ENCODE assay signal across 9 mouse cellular contexts in the genomic region with DNA sequence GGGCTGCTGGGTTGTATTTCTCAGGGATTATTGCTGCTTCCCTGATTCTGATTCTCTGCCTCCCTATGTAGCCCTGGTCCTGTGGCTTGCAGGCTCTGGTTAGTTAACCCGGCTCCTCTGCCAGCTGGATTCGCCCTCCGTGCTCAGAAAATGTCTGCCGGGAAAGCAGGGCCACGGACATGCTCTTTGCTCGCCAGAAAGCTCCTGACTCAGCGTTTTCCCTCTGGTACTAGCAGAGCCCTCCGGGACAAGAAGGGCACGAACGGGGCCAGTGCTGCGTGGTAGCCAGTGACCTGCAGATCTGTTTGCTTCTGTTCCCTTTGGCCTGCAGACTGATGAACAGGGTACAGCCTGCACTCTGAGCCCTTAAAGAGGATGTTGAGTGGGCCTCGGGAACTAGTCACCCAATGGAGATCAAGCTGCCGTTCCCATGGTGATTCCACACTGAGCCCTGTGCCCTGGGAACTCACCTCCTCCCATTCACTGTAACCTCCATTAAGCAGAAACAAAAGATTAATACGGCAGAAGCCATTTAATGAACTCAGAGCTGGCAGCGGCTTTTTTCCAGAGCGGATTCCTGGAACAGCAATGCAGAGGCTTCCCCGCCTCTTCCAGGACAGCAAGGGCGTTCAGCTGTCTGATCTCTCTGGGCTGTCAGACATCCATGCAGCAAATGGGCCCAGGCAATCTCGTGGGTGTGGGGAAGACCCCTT.
DNase-seq lines count a peak whose midpoint lies in the region; ATAC-seq and TF ChIP-seq lines count a peak whose summit lies in the region.
"Had no signal": no experiment of that assay in that cellular context is flagged by ENCODE, and none has a peak within 500 bp of the region (broad histone marks: within the 10 kb centered on the region; RNA-seq: fewer than 3 reads in every experiment).

No protein-coding gene starts in this region.

- H3K36me3 ChIP-seq in lung, postnatal 0 days (ENCODE audit: insufficient read depth, low read length) = no peaks in the 10 kb centered on the region
- no peaks in the 10 kb centered on the region for H3K36me3 ChIP-seq in embryonic facial prominence, embryonic 12.5 days
- no peaks in the 10 kb centered on the region for H3K36me3 ChIP-seq in heart, embryonic 11.5 days (ENCODE audit: control insufficient read depth, insufficient read depth, low read length)
- no peaks in the 10 kb centered on the region for H3K36me3 ChIP-seq in kidney, embryonic 15.5 days
- no peaks in the 10 kb centered on the region for H3K36me3 ChIP-seq in limb, embryonic 14.5 days (ENCODE audit: control insufficient read depth, insufficient read depth, low read length)

- H3K4me1 ChIP-seq in lung, postnatal 0 days (ENCODE audit: insufficient read depth, low read depth, low read length) = no peaks in the 10 kb centered on the region
- peaks cover 11% of the 10 kb centered on the region for H3K4me1 ChIP-seq in embryonic facial prominence, embryonic 12.5 days
- H3K4me1 ChIP-seq in heart, embryonic 11.5 days (ENCODE audit: control insufficient read depth, insufficient read depth, low read length) = 0 out of 2 replicates have a peak, but pooled peaks cover 2% of the 10 kb centered on the region
- H3K4me1 ChIP-seq in kidney, embryonic 15.5 days = peaks cover 13% of the 10 kb centered on the region
- peaks cover 4% of the 10 kb centered on the region; the same call in 1 of the 2 replicates for H3K4me1 ChIP-seq in limb, embryonic 14.5 days (ENCODE audit: control insufficient read depth, insufficient read depth, low read length)

- no peaks in the 10 kb centered on the region for H3K9me3 ChIP-seq in lung, postnatal 0 days (ENCODE audit: low read length)
- no peaks in the 10 kb centered on the region for H3K9me3 ChIP-seq in embryonic facial prominence, embryonic 12.5 days
- no peaks in the 10 kb centered on the region for H3K9me3 ChIP-seq in heart, embryonic 11.5 days (replicated peaks; ENCODE audit: control insufficient read depth, low read length)
- no peaks in the 10 kb centered on the region for H3K9me3 ChIP-seq in kidney, embryonic 15.5 days (replicated peaks)
- no peaks in the 10 kb centered on the region for H3K9me3 ChIP-seq in limb, embryonic 14.5 days (ENCODE audit: control insufficient read depth, low read length)

- H3K27me3 ChIP-seq in lung, postnatal 0 days (replicated peaks; ENCODE audit: insufficient read depth, low read length) = no peaks in the 10 kb centered on the region
- no peaks in the 10 kb centered on the region for H3K27me3 ChIP-seq in embryonic facial prominence, embryonic 12.5 days
- H3K27me3 ChIP-seq in heart, embryonic 11.5 days (ENCODE audit: control insufficient read depth, insufficient read depth, low read length) = no peaks in the 10 kb centered on the region
- H3K27me3 ChIP-seq in kidney, embryonic 15.5 days = no peaks in the 10 kb centered on the region
- no peaks in the 10 kb centered on the region for H3K27me3 ChIP-seq in limb, embryonic 14.5 days (ENCODE audit: control insufficient read depth, insufficient read depth, low read length)
- H3K27me3 ChIP-seq: CH12.LX had no signal

- 19% methylated on average over 19 of the region's 19 CpGs for WGBS in lung, postnatal 0 days
- WGBS in embryonic facial prominence, embryonic 12.5 days = 20% methylated on average over 19 of the region's 19 CpGs
- WGBS in heart, embryonic 11.5 days (ENCODE audit: insufficient replicate concordance) = 24% methylated on average over 19 of the region's 19 CpGs
- WGBS in kidney, embryonic 15.5 days = 8% methylated on average over 19 of the region's 19 CpGs
- WGBS in limb, embryonic 14.5 days = 20% methylated on average over 19 of the region's 19 CpGs

- peak; percentile 16; the same call in 1 of the 2 replicates for ATAC-seq in lung, postnatal 0 days
- ATAC-seq in embryonic facial prominence, embryonic 12.5 days (ENCODE audit: insufficient number of reproducible peaks, insufficient read depth, low FRiP score, low TSS enrichment) = 0 out of 2 replicates have a peak, but pooled peaks have one; percentile 47
- ATAC-seq in heart, embryonic 11.5 days (replicated peaks; ENCODE audit: insufficient number of reproducible peaks, low FRiP score, low TSS enrichment) = no peak
- peak; percentile 81 for ATAC-seq in kidney, embryonic 15.5 days (replicated peaks; ENCODE audit: low FRiP score)
- no peak for ATAC-seq in limb, embryonic 14.5 days (ENCODE audit: low FRiP score, low read depth)

- no peak overlapping the region for H3K4me3 ChIP-seq in lung, postnatal 0 days (ENCODE audit: low read depth, low read length)
- H3K4me3 ChIP-seq in embryonic facial prominence, embryonic 12.5 days = peak overlapping the region; percentile 2
- peak overlapping the region; percentile 18; the same call in 1 of the 2 replicates for H3K4me3 ChIP-seq in heart, embryonic 11.5 days (ENCODE audit: low read depth, low read length)
- H3K4me3 ChIP-seq in kidney, embryonic 15.5 days (replicated peaks) = peak overlapping the region; percentile 32
- 0 out of 2 replicates have a peak overlapping the region, but pooled peaks have one; percentile 1 for H3K4me3 ChIP-seq in limb, embryonic 14.5 days (replicated peaks; ENCODE audit: low read length)

- no peak overlapping the region for H3K27ac ChIP-seq in lung, postnatal 0 days (ENCODE audit: low read length)
- no peak overlapping the region for H3K27ac ChIP-seq in embryonic facial prominence, embryonic 12.5 days
- H3K27ac ChIP-seq in heart, embryonic 11.5 days (ENCODE audit: low read depth, low read length) = no peak overlapping the region
- H3K27ac ChIP-seq in kidney, embryonic 15.5 days = no peak overlapping the region
- H3K27ac ChIP-seq in limb, embryonic 14.5 days (replicated peaks; ENCODE audit: low read depth, low read length) = no peak overlapping the region

- no peak for DNase-seq in lung, postnatal 0 days (ENCODE audit: low spot score)
- no peak for DNase-seq in lung, postnatal 14 days
- no peak for DNase-seq in limb, embryonic 14.5 days (ENCODE audit: low spot score)
- peak; percentile 61 for DNase-seq in right cerebral cortex, postnatal 25 days
- DNase-seq in thymus, postnatal 0 days (ENCODE audit: low spot score) = no peak

- TF ChIP-seq CTCF in lung, postnatal 0 days (IDR thresholded peaks at IDR 0.05) = no peak

- no peak for TF ChIP-seq POLR2A in limb, embryonic 14.5 days (IDR thresholded peaks at IDR 0.05; ENCODE audit: borderline replicate concordance, extremely low read depth, insufficient read depth, insufficient read length)

- peak overlapping the region; percentile 34 for H3K4me2 ChIP-seq in lung, postnatal 0 days (replicated peaks; ENCODE audit: low read depth, low read length)
- peak overlapping the region; percentile 40 for H3K4me2 ChIP-seq in embryonic facial prominence, embryonic 12.5 days (replicated peaks)
- peak overlapping the region; percentile 61 for H3K4me2 ChIP-seq in heart, embryonic 11.5 days
- H3K4me2 ChIP-seq in kidney, embryonic 15.5 days = peak overlapping the region; percentile 62
- peak overlapping the region; percentile 29 for H3K4me2 ChIP-seq in limb, embryonic 14.5 days (replicated peaks; ENCODE audit: low read depth, low read length, severe bottlenecking)

- H3K9ac ChIP-seq in lung, postnatal 0 days (replicated peaks; ENCODE audit: low read depth) = no peak overlapping the region
- peak overlapping the region; percentile 22; the same call in 1 of the 2 replicates for H3K9ac ChIP-seq in embryonic facial prominence, embryonic 12.5 days
- H3K9ac ChIP-seq in heart, embryonic 11.5 days (ENCODE audit: low read depth, low read length) = no peak overlapping the region
- H3K9ac ChIP-seq in kidney, embryonic 15.5 days = no peak overlapping the region
- H3K9ac ChIP-seq in limb, embryonic 14.5 days (ENCODE audit: low read depth, low read length, severe bottlenecking) = no peak overlapping the region

- no peak for TF ChIP-seq EP300 in lung, postnatal 0 days (IDR thresholded peaks at IDR 0.05)

Comparison
In these comparisons a context has a peak if more than half of its experiments do, and no peak if none do; other contexts are left out.
1. ATAC-seq: peak in lung, postnatal 0 days (single experiment), embryonic facial prominence, embryonic 12.5 days (single experiment) and kidney, embryonic 15.5 days (single experiment); none in heart, embryonic 11.5 days (single experiment) and limb, embryonic 14.5 days (single experiment).
2. Peak in every context shown above with its lines, with median percentiles within 50 percentile points of each other: H3K4me2 ChIP-seq.